Mouse (Mus musculus): ENCODE measurements around the gene Atp6v0e2. TPM values are rescaled to one million over a fixed set of nuclear protein-coding genes. Genes with fewer than 3 reads are reported as not detected.
A peak's percentile ranks its signal among the peaks of the same experiment; 100 is the strongest.
"Not testable (repeated sequence)": the region's sequence is repeated elsewhere in the genome, so short reads cannot be mapped to it uniquely, and the experiment has no call there.

Gene Atp6v0e2
- total RNA-seq (2022): 100 to 1,000 TPM; 100 to 130 (median 113) TPM

GRCm38 (mm10) chr6:48537105-48537954 lies at the start of gene Atp6v0e2:
Atp6v0e2 (plus strand) TSS chr6:48537615.
- peak; percentile 83 for DNase-seq

DNA sequence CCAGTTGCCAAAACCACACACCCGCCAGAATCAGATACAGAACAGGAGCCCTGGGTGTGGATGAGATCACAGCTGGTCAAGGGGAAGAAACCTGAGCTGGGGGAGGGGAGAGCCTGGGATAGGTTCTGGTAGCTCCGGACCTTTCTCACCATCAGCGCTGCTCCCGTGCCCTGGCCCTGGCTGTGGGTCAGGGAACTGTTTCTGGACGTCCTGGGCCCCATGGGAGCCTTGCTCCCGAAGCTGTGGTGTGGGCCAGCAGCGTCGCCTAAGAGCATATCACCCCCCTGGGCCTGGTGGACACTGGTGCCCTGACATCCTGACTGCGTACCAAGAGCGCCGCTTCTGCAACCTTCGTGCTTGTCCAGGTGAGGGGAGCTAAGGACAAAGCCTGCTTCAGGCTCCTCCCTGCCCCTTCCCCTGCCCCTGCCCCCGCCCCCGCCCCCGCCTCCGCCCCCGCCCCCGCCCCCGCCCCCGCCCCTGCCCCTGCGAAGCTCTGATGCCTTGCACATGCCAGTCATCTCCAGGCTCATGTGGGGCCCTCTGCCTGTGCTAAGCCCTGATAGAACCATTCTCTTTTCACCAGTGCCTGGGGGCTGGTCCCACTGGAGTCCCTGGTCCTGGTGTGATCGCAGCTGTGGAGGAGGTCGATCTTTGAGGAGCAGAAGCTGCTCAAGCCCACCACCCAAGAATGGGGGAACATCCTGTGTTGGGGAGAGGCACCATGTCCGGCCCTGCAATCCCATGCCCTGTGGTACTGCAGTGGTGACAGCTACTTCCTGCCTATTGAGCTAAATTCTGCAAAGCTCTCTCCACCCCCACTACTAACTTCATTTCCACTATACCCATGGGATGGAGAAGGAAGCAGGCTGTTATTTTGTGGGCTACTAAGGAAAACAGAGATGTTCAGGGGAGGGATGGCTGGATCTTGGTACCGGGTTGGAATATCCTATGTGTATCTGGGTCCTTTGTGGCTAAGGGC lies 49.4 kb upstream of the Atp6v0e2 start:
- no peak for DNase-seq

GRCm38 (mm10) chr6:48489741-48490140 lies 47.7 kb upstream of the Atp6v0e2 start:
- no peak for DNase-seq

DNA sequence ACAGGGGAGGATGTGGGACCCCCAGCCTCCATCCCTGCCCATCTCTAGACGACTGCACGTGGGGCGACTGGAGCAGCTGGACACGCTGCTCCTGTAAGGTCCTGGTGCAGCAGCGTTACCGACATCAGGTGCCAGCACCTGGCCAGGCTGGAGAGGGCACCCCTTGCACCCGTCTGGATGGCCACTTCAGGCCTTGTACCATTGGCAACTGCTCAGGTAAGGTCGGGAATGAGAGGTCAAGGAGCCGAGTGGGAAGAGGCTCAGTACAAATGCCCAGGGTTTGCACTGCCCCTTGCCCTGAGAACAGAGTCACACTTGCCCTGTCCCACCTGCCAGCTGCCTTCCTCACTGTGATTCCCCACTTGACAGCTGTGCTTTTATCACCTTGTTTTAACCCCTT lies 46.1 kb upstream of the Atp6v0e2 start:
- no peak for DNase-seq

GRCm38 (mm10) chr6:48493136-48493730 lies 44.2 kb upstream of the Atp6v0e2 start:
- DNase-seq: no peak

- no peak for DNase-seq
These were observed 39.9 kb upstream of the Atp6v0e2 start for GRCm38 (mm10) chr6:48497521-48497920.

- DNase-seq: no peak
These were observed 33.6 kb upstream of the Atp6v0e2 start for GRCm38 (mm10) chr6:48503847-48504240.

GRCm38 (mm10) chr6:48504241-48504854 lies 33.1 kb upstream of the Atp6v0e2 start:
- DNase-seq: peak; percentile 79

DNA sequence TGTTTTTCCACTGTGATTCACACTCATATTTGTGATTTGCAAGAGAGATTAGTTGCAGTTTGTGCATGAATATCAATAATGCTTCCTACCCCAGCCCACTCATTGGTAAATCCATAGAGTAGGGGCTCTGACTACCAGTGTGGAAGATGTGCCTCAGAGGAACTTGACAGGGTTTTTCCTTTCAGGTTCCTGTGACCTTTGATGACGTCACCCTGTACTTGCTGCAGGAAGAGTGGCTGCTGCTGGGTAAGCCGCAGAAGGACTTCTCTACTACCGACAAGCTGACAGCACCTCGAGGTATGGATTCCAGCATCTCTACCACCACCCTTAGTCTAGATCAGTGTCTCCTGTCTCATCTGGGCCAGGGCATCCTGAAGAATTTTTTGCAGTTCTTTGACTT lies 29.3 kb upstream of the Atp6v0e2 start:
- DNase-seq: no peak

DNA sequence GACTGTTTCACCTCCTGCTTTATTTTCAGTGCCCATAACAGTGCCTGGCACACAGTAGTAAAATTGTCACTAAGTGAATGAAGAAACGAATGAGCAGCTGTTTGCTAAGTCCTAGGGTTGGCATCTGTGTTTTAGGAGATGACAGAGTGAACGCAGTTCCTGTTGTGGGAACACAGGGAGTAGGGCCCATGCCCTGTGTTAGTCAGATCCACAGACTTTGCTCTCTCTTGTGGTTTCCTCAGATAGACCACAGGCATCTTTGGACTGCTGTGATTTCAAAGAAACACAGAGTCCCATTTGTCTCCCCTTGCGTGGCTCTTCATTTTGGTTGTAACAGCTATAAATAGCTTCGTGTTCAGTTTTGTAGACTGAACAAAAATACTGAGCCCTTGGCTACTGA lies 27.0 kb upstream of the Atp6v0e2 start:
- DNase-seq: no peak

- DNase-seq: peak; percentile 41
These were observed 25.6 kb upstream of the Atp6v0e2 start for GRCm38 (mm10) chr6:48511861-48512260.

DNA sequence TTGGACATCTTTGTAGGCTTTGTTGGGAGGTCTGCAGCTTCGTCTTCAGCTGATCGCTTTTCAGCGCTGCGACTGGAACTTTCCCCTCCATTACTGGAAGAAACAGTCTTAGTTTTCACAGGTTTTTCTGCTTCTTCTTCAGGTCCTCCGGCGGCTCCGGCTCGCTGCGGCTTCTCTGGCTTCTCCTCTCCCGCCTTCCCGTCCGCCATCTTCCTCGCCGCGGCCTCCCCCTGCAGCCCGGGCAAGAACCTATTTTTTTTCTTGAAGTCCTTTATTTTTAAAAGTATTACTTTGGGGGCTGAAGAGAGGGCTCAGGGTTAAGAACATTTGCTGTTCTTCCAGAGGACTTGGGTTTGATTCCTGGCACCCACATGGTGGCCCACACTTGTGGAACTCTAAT lies 12.5 kb upstream of the Atp6v0e2 start:
- DNase-seq: not testable (repeated sequence)

- no peak for DNase-seq
These were observed 9.5 kb upstream of the Atp6v0e2 start for GRCm38 (mm10) chr6:48527901-48528300.

DNA sequence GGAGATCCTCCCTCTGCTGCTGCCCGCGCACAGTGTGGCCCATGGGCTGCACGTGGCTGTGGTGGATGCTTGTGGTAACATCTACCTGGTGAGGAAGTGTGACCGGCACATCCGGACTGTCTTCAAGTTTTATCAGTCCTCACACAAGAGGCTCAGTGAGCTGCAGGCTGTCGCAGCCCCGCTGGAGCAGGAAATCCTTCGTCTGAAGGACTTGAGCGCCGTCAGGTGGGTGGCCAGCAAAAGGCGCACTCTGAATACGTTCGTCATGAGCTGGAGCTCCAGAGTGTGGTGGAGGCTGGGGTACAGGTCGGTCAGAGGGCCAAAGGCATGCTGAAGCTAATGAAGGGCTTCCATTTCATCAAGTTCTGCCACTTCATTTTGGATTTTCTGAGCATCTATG lies 8.2 kb upstream of the Atp6v0e2 start:
- no peak for DNase-seq

DNA sequence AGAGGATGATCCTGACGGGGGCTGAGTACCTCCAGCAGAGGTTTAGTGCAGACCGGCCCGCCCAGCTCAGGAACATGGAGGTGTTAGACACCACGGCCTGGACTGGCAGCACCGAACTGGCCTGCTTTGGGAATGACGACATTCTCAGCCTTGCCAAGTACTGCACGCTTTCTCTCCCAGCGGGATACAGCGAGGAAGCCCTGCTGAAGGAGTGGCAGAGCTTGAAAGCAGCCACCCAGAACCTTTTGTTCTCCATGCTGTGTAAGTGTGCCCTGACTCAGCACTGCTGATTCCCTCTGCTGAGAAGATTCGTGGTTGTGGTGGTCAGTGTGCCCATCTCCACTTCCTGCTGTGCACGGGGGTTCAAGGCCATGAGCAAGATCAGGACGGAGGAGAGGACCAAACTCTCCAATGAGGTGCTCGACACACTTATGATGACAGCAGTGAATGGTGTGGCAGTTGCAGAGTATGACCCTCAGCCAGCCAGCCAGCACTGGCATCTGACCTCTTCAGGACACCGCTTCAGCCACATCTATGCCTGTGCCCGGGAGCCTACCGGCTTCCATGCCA lies 7.5 kb upstream of the Atp6v0e2 start:
- DNase-seq: no peak

DNA sequence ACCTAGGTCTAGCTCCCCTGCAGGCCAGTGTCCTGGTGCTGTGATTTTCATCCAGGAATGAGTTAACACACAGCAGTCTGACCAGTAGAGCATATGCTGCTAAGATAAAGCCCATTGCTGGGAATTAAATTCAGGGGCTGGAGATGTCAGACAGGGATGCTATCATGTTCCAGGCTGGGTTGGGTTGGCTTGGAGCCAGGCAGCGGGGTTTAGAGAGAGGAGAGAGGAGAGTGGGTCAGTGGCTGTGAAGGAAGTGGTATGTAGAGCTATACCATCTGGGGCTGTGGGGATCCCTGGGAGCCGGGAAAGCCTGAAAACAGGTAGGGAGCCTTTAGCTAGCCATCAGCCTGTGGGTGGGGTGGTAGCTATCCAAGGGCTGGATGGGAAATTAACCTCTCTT lies 6.6 kb upstream of the Atp6v0e2 start:
- no peak for DNase-seq

DNA sequence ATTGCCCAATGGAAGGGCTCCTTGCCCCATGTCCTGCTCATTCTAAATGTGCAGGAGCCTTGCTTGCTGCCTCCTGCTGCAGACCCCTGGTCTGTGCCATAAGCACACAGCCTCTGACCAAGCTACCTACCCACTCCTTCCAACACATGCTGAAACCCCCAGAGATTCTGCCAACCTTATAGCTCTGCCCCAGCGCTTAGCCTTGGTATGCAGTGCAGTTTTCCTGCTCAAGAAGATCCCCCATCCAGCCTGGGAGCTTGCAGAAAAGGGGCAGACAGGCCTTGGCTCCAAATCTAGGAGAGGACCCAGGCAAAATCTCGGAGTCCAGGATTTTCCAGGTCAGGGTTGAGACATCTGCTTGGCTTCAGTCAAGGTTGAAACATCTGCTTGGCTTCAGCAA lies 3.9 kb upstream of the Atp6v0e2 start:
- no peak for DNase-seq

DNA sequence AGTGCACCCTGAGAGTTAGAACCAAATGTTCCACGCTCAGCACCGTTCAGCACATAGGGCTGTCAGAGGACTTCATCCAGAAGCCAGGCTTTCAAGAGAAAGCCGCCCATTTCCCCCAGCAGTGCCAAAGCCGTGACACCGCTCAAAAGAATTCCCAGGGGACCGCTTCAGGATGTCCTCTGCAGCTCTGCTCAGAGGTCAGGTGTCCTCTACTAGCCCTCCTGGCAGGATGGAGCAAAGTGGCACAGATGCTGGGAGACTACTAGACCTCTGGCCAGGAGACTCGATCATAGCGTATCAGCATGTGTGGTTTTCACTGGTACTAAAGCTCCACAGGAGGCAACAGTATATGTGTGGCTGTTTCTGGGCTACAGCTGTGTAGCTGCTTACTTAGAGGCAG lies 2.5 kb upstream of the Atp6v0e2 start:
- no peak for DNase-seq

GRCm38 (mm10) chr6:48536091-48536490 lies 1.3 kb upstream of the Atp6v0e2 start:
- DNase-seq: no peak

GRCm38 (mm10) chr6:48538841-48539737 lies 1.7 kb downstream of the Atp6v0e2 start:
- DNase-seq: peak; percentile 68

DNA sequence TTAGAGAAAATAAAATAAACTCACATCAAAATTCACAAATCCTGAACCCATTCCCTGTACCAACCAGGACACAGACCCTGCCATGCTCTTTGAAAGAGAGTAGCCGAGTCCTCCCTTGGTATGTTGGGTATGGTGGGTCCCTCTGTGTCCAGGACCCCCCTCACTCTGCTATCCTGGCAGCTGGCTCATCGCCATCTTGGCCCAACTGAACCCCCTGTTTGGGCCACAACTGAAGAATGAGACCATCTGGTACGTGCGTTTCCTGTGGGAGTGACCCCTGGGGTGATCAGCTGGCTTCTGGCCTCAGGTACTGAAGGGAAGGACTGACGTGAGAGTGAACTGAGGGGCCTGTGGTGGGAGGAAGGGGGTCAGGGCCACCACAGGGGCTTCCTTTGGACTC lies 2.4 kb downstream of the Atp6v0e2 start:
- no peak for DNase-seq
